Mouse (Mus musculus): ENCODE data around the gene Scarf1.

GRCm38 (mm10) chr11:75550200-75550946 lies 37.0 kb downstream of the Scarf1 start:
- TF ChIP-seq CTCF (IDR thresholded peaks at IDR 0.05; ENCODE audit: low read depth, low read length) = no peak
- no peak for TF ChIP-seq POLR2A (IDR thresholded peaks at IDR 0.05; ENCODE audit: extremely low read depth, insufficient read depth, low read length)
